Mouse (Mus musculus): ENCODE results near the gene Gpr84. TPM values are rescaled to one million over a fixed set of nuclear protein-coding genes. Genes with fewer than 3 reads are reported as not detected.

Gpr84 gene
- polyA plus RNA-seq, 1 experiment from 2014 or later: 0.35 TPM

- DNase-seq (ENCODE audit: low spot score): no peak
- peak overlapping the region; percentile 45 for H3K4me3 ChIP-seq
- H3K36me3 ChIP-seq: no peaks in the 10 kb centered on the region
- peak overlapping the region; percentile 37; the same call in 1 of the 2 replicates for H3K27ac ChIP-seq
- peaks cover 42% of the 10 kb centered on the region for H3K4me1 ChIP-seq
- peaks cover 21% of the 10 kb centered on the region for H3K27me3 ChIP-seq (ENCODE audit: insufficient read depth, poor library complexity, severe bottlenecking)
- no peaks in the 10 kb centered on the region for H3K9me3 ChIP-seq
- WGBS: 59% methylated on average over 26 of the region's 26 CpGs
Measured at GRCm38 (mm10) chr15:103308876-103309580, 1.4 kb downstream of the Gpr84 start.

GRCm38 (mm10) chr15:103308056-103308875, 2.1 kb downstream of the Gpr84 start:
- no peaks in the 10 kb centered on the region for H3K36me3 ChIP-seq
- no peaks in the 10 kb centered on the region for H3K9me3 ChIP-seq
- 36% methylated on average over 28 of the region's 28 CpGs for WGBS
- H3K4me3 ChIP-seq: peak overlapping the region; percentile 45
- peak overlapping the region; percentile 37; the same call in 1 of the 2 replicates for H3K27ac ChIP-seq
- peaks cover 42% of the 10 kb centered on the region for H3K4me1 ChIP-seq
- H3K27me3 ChIP-seq (ENCODE audit: insufficient read depth, poor library complexity, severe bottlenecking): peaks cover 20% of the 10 kb centered on the region
- no peak for DNase-seq (ENCODE audit: low spot score)

- Histone ChIP-seq H3K27me3 (ENCODE audit: insufficient read depth, poor library complexity, severe bottlenecking) (peaks cover 20% of the 10 kb centered on the region), H3K27ac (peak overlapping the region; percentile 75), H3K4me3 (peak overlapping the region; percentile 36), H3K36me3 (no peaks in the 10 kb centered on the region), H3K4me1 (peaks cover 51% of the 10 kb centered on the region), H3K9me3 (no peaks in the 10 kb centered on the region)
- peak; percentile 95 for DNase-seq (ENCODE audit: low spot score)
- 3% methylated on average over 7 of the region's 7 CpGs for WGBS
Measured at GRCm38 (mm10) chr15:103307125-103307524, 3.3 kb downstream of the Gpr84 start.

- Histone ChIP-seq H3K9me3 (no peaks in the 10 kb centered on the region), H3K27ac (peak overlapping the region; percentile 93), H3K36me3 (no peaks in the 10 kb centered on the region), H3K27me3 (ENCODE audit: insufficient read depth, poor library complexity, severe bottlenecking) (peaks cover 20% of the 10 kb centered on the region), H3K4me3 (peak overlapping the region; percentile 67), H3K4me1 (peaks cover 62% of the 10 kb centered on the region)
- no peak for DNase-seq (ENCODE audit: low spot score)
- WGBS: 34% methylated on average over 8 of the region's 8 CpGs
Measured at GRCm38 (mm10) chr15:103305792-103306645, 4.4 kb downstream of the Gpr84 start.

- Histone ChIP-seq H3K9me3 (no peaks in the 10 kb centered on the region), H3K4me1 (peaks cover 70% of the 10 kb centered on the region), H3K27ac (peak overlapping the region; percentile 93), H3K36me3 (no peaks in the 10 kb centered on the region), H3K4me3 (peak overlapping the region; percentile 67), H3K27me3 (ENCODE audit: insufficient read depth, poor library complexity, severe bottlenecking) (peaks cover 20% of the 10 kb centered on the region)
- peak; percentile 98 for DNase-seq (ENCODE audit: low spot score)
- under 1% methylated on average over 71 of the region's 71 CpGs for WGBS
Measured at GRCm38 (mm10) chr15:103305070-103305678, 5.2 kb downstream of the Gpr84 start.

- Histone ChIP-seq H3K27ac (peak overlapping the region; percentile 93), H3K4me1 (peaks cover 76% of the 10 kb centered on the region), H3K27me3 (ENCODE audit: insufficient read depth, poor library complexity, severe bottlenecking) (peaks cover 15% of the 10 kb centered on the region), H3K4me3 (peak overlapping the region; percentile 67), H3K36me3 (no peaks in the 10 kb centered on the region), H3K9me3 (no peaks in the 10 kb centered on the region)
- DNase-seq (ENCODE audit: low spot score): no peak
- under 1% methylated on average over 9 of the region's 9 CpGs for WGBS
Measured at GRCm38 (mm10) chr15:103304616-103304969, 5.8 kb downstream of the Gpr84 start.

GRCm38 (mm10) chr15:103303916-103304615, 6.3 kb downstream of the Gpr84 start:
- Histone ChIP-seq H3K9me3 (no peaks in the 10 kb centered on the region), H3K27me3 (ENCODE audit: insufficient read depth, poor library complexity, severe bottlenecking) (peaks cover 10% of the 10 kb centered on the region), H3K27ac (peak overlapping the region; percentile 93), H3K4me1 (peaks cover 80% of the 10 kb centered on the region), H3K4me3 (peak overlapping the region; percentile 67), H3K36me3 (peaks cover 5% of the 10 kb centered on the region; the same call in 1 of the 2 replicates)
- WGBS: 7% methylated on average over 8 of the region's 8 CpGs
- no peak for DNase-seq (ENCODE audit: low spot score)

- peak overlapping the region; percentile 93 for H3K27ac ChIP-seq
- H3K36me3 ChIP-seq: peaks cover 19% of the 10 kb centered on the region
- 0 out of 2 replicates have a peak overlapping the region, but pooled peaks have one; percentile 10 for H3K4me3 ChIP-seq
- peaks cover 70% of the 10 kb centered on the region for H3K4me1 ChIP-seq
- H3K27me3 ChIP-seq (ENCODE audit: insufficient read depth, poor library complexity, severe bottlenecking): no peaks in the 10 kb centered on the region
- no peak for DNase-seq (ENCODE audit: low spot score)
- 40% methylated on average over 6 of the region's 6 CpGs for WGBS
- no peaks in the 10 kb centered on the region for H3K9me3 ChIP-seq
Measured at GRCm38 (mm10) chr15:103302341-103303021, 7.9 kb downstream of the Gpr84 start.

GRCm38 (mm10) chr15:103301547-103302340, 8.7 kb downstream of the Gpr84 start:
- DNase-seq (ENCODE audit: low spot score): no peak
- Histone ChIP-seq H3K4me3 (0 out of 2 replicates have a peak overlapping the region, but pooled peaks have one; percentile 10), H3K9me3 (no peaks in the 10 kb centered on the region), H3K27me3 (ENCODE audit: insufficient read depth, poor library complexity, severe bottlenecking) (no peaks in the 10 kb centered on the region), H3K36me3 (peaks cover 26% of the 10 kb centered on the region), H3K4me1 (peaks cover 64% of the 10 kb centered on the region), H3K27ac (peak overlapping the region; percentile 93)
- 27% methylated on average over 5 of the region's 5 CpGs for WGBS

- WGBS: 32% methylated on average over 2 of the region's 2 CpGs
- H3K4me3 ChIP-seq: no peak overlapping the region
Measured at GRCm38 (mm10) chr15:103301046-103301445, 9.4 kb downstream of the Gpr84 start.

GRCm38 (mm10) chr15:103300560-103300959, 9.9 kb downstream of the Gpr84 start:
- Histone ChIP-seq H3K4me3 (peak overlapping the region; percentile 40; the same call in 1 of the 2 replicates), H3K27ac (peak overlapping the region; percentile 93), H3K9me3 (no peaks in the 10 kb centered on the region), H3K4me1 (peaks cover 69% of the 10 kb centered on the region), H3K36me3 (peaks cover 35% of the 10 kb centered on the region), H3K27me3 (ENCODE audit: insufficient read depth, poor library complexity, severe bottlenecking) (no peaks in the 10 kb centered on the region)
- WGBS: 14% methylated on average over 2 of the region's 2 CpGs
- no peak for DNase-seq (ENCODE audit: low spot score)

More at GRCm38 (mm10) chr15:103301046-103301445, 9.4 kb downstream of the Gpr84 start:
- Histone ChIP-seq H3K9me3 (no peaks in the 10 kb centered on the region), H3K27ac (peak overlapping the region; percentile 93), H3K36me3 (peaks cover 33% of the 10 kb centered on the region), H3K4me1 (peaks cover 69% of the 10 kb centered on the region), H3K27me3 (ENCODE audit: insufficient read depth, poor library complexity, severe bottlenecking) (no peaks in the 10 kb centered on the region)
- no peak for DNase-seq (ENCODE audit: low spot score)
